Mouse (Mus musculus): Measurements from ENCODE around the gene Tmtc2.

- TF ChIP-seq CTCF (conservative IDR thresholded peaks at IDR 0.05; ENCODE audit: low read length) (no peak), POU5F1 (IDR thresholded peaks at IDR 0.05; ENCODE audit: borderline replicate concordance, low read length) (no peak)
Measured at GRCm38 (mm10) chr10:105569573-105569972, 4.7 kb downstream of the Tmtc2 start.
